Mouse (Mus musculus): ENCODE measurements around the gene Trappc10. TPM values are rescaled to one million over a fixed set of nuclear protein-coding genes. Genes with fewer than 3 reads are reported as not detected.

Gene Trappc10
- polyA plus RNA-seq, 1 experiment from 2014 or later: 18.6 TPM

Other genes starting within 250 kb of the Trappc10 start
- gene Pfkl, start 234.6 kb downstream of the Trappc10 start, polyA plus RNA-seq (2016; fragmentation: Nextera tagmentation; extraction: Ambion mirVana): 137 TPM in 2 replicates
- gene Dnmt3l, start 202.7 kb downstream of the Trappc10 start, polyA plus RNA-seq (2016; fragmentation: Nextera tagmentation; extraction: Ambion mirVana): 0.19 and 0.41 TPM in 2 replicates
- gene Aire, start 201.0 kb downstream of the Trappc10 start, polyA plus RNA-seq (2016; fragmentation: Nextera tagmentation; extraction: Ambion mirVana): 0.17 and 0.42 TPM in 2 replicates
- gene Icosl, start 175.3 kb downstream of the Trappc10 start, polyA plus RNA-seq (2016; fragmentation: Nextera tagmentation; extraction: Ambion mirVana): 2.5 and 2.6 TPM in 2 replicates
- 30.3 and 32.8 TPM in 2 replicates for gene D10Jhu81e, start 74.9 kb downstream of the Trappc10 start, polyA plus RNA-seq (2016; fragmentation: Nextera tagmentation; extraction: Ambion mirVana)
- gene Pwp2, start 59.5 kb downstream of the Trappc10 start, polyA plus RNA-seq (2016; fragmentation: Nextera tagmentation; extraction: Ambion mirVana): 24.2 and 27.0 TPM in 2 replicates
- 54.1 and 56.4 TPM in 2 replicates for gene Agpat3, start 107.8 kb upstream of the Trappc10 start, polyA plus RNA-seq (2016; fragmentation: Nextera tagmentation; extraction: Ambion mirVana)
- gene Rrp1, start 168.4 kb upstream of the Trappc10 start, polyA plus RNA-seq (2016; fragmentation: Nextera tagmentation; extraction: Ambion mirVana): 323 and 336 TPM in 2 replicates
- 185 and 189 TPM in 2 replicates for gene Cstb, start 181.0 kb upstream of the Trappc10 start, polyA plus RNA-seq (2016; fragmentation: Nextera tagmentation; extraction: Ambion mirVana)
- gene Pdxk, start 220.3 kb upstream of the Trappc10 start, polyA plus RNA-seq (2016; fragmentation: Nextera tagmentation; extraction: Ambion mirVana): 12.1 and 13.3 TPM in 2 replicates